Mouse (Mus musculus): ENCODE data around the gene Ap2a2. TPM values are rescaled to one million over a fixed set of nuclear protein-coding genes. Genes with fewer than 3 reads are reported as not detected.
A peak's percentile ranks its signal among the peaks of the same experiment; 100 is the strongest.
"Not testable (repeated sequence)": the region's sequence is repeated elsewhere in the genome, so short reads cannot be mapped to it uniquely, and the experiment has no call there.

The Ap2a2 gene
- polyA plus RNA-seq, 1 experiment from 2014 or later: 42.6 TPM

GRCm38 (mm10) chr7:141639335-141639890 lies 77.4 kb downstream of the Ap2a2 start:
- H3K4me2 ChIP-seq (replicated peaks; ENCODE audit: low read depth, low read length); H3K4me3 ChIP-seq (ENCODE audit: low read depth, low read length); H3K9ac ChIP-seq (replicated peaks; ENCODE audit: low read depth); H3K27ac ChIP-seq (ENCODE audit: low read length); H3K36me3 ChIP-seq (ENCODE audit: insufficient read depth, low read length); H3K4me1 ChIP-seq (ENCODE audit: insufficient read depth, low read depth, low read length); H3K9me3 ChIP-seq (ENCODE audit: low read length); H3K27me3 ChIP-seq (replicated peaks; ENCODE audit: insufficient read depth, low read length); DNase-seq (ENCODE audit: low spot score): not testable (repeated sequence)
- 83% methylated on average over 5 of the region's 5 CpGs for WGBS
- peak; percentile 53 for ATAC-seq

GRCm38 (mm10) chr7:141642375-141642774 lies 80.4 kb downstream of the Ap2a2 start:
- no peaks in the 10 kb centered on the region for H3K9me3 ChIP-seq (ENCODE audit: low read length)
- DNase-seq (ENCODE audit: low spot score) (no peak), ATAC-seq (no peak)
- H3K4me1 ChIP-seq (ENCODE audit: insufficient read depth, low read depth, low read length): no peaks in the 10 kb centered on the region
- no peak overlapping the region for H3K27ac ChIP-seq (ENCODE audit: low read length)
- H3K4me2 ChIP-seq (replicated peaks; ENCODE audit: low read depth, low read length): no peak overlapping the region
- 92% methylated on average over 1 of the region's 1 CpGs for WGBS
- TF ChIP-seq EP300 (IDR thresholded peaks at IDR 0.05): no peak
- no peak overlapping the region for H3K9ac ChIP-seq (replicated peaks; ENCODE audit: low read depth)
- H3K27me3 ChIP-seq (replicated peaks; ENCODE audit: insufficient read depth, low read length): no peaks in the 10 kb centered on the region
- H3K36me3 ChIP-seq (ENCODE audit: insufficient read depth, low read length): no peaks in the 10 kb centered on the region
- no peak overlapping the region for H3K4me3 ChIP-seq (ENCODE audit: low read depth, low read length)

GRCm38 (mm10) chr7:141643160-141643559 lies 81.2 kb downstream of the Ap2a2 start:
- WGBS: 37% methylated on average over 3 of the region's 3 CpGs

GRCm38 (mm10) chr7:141647083-141647482 lies 85.1 kb downstream of the Ap2a2 start:
- Histone ChIP-seq H3K4me2 (replicated peaks; ENCODE audit: low read depth, low read length) (no peak overlapping the region), H3K4me1 (ENCODE audit: insufficient read depth, low read depth, low read length) (no peaks in the 10 kb centered on the region), H3K4me3 (ENCODE audit: low read depth, low read length) (no peak overlapping the region), H3K9me3 (ENCODE audit: low read length) (no peaks in the 10 kb centered on the region), H3K36me3 (ENCODE audit: insufficient read depth, low read length) (no peaks in the 10 kb centered on the region), H3K9ac (replicated peaks; ENCODE audit: low read depth) (no peak overlapping the region), H3K27ac (ENCODE audit: low read length) (no peak overlapping the region), H3K27me3 (replicated peaks; ENCODE audit: insufficient read depth, low read length) (no peaks in the 10 kb centered on the region)
- TF ChIP-seq EP300 (IDR thresholded peaks at IDR 0.05) (no peak), CTCF (IDR thresholded peaks at IDR 0.05) (no peak)
- DNase-seq (ENCODE audit: low spot score) (no peak), ATAC-seq (no peak)
- 51% methylated on average over 2 of the region's 2 CpGs for WGBS

More at GRCm38 (mm10) chr7:141643160-141643559, 81.2 kb downstream of the Ap2a2 start:
- H3K27me3 ChIP-seq (replicated peaks; ENCODE audit: insufficient read depth, low read length): no peaks in the 10 kb centered on the region
- DNase-seq (ENCODE audit: low spot score): no peak
- H3K4me1 ChIP-seq (ENCODE audit: insufficient read depth, low read depth, low read length): no peaks in the 10 kb centered on the region
- H3K9me3 ChIP-seq (ENCODE audit: low read length): no peaks in the 10 kb centered on the region
- H3K4me3 ChIP-seq (ENCODE audit: low read depth, low read length): no peak overlapping the region
- H3K27ac ChIP-seq (ENCODE audit: low read length): no peak overlapping the region
- TF ChIP-seq EP300 (IDR thresholded peaks at IDR 0.05) (no peak), CTCF (IDR thresholded peaks at IDR 0.05) (peak; percentile 66)
- no peak overlapping the region for H3K4me2 ChIP-seq (replicated peaks; ENCODE audit: low read depth, low read length)
- H3K9ac ChIP-seq (replicated peaks; ENCODE audit: low read depth): no peak overlapping the region
- no peak for ATAC-seq
- H3K36me3 ChIP-seq (ENCODE audit: insufficient read depth, low read length): no peaks in the 10 kb centered on the region

GRCm38 (mm10) chr7:141647815-141648214 lies 85.8 kb downstream of the Ap2a2 start:
- no peak overlapping the region for H3K9ac ChIP-seq (replicated peaks; ENCODE audit: low read depth)
- no peaks in the 10 kb centered on the region for H3K4me1 ChIP-seq (ENCODE audit: insufficient read depth, low read depth, low read length)
- no peaks in the 10 kb centered on the region for H3K36me3 ChIP-seq (ENCODE audit: insufficient read depth, low read length)
- no peak overlapping the region for H3K4me2 ChIP-seq (replicated peaks; ENCODE audit: low read depth, low read length)
- no peak for TF ChIP-seq EP300 (IDR thresholded peaks at IDR 0.05)
- no peaks in the 10 kb centered on the region for H3K9me3 ChIP-seq (ENCODE audit: low read length)
- WGBS: 57% methylated on average over 11 of the region's 11 CpGs
- ATAC-seq: no peak
- no peak overlapping the region for H3K27ac ChIP-seq (ENCODE audit: low read length)
- H3K4me3 ChIP-seq (ENCODE audit: low read depth, low read length): no peak overlapping the region
- DNase-seq (ENCODE audit: low spot score): no peak
- no peaks in the 10 kb centered on the region for H3K27me3 ChIP-seq (replicated peaks; ENCODE audit: insufficient read depth, low read length)

- no peaks in the 10 kb centered on the region for H3K36me3 ChIP-seq (ENCODE audit: insufficient read depth, low read length)
- no peaks in the 10 kb centered on the region for H3K4me1 ChIP-seq (ENCODE audit: insufficient read depth, low read depth, low read length)
- DNase-seq (ENCODE audit: low spot score): no peak
- no peak for ATAC-seq
- WGBS: 45% methylated on average over 7 of the region's 7 CpGs
- no peak overlapping the region for H3K9ac ChIP-seq (replicated peaks; ENCODE audit: low read depth)
- H3K4me2 ChIP-seq (replicated peaks; ENCODE audit: low read depth, low read length): no peak overlapping the region
- H3K4me3 ChIP-seq (ENCODE audit: low read depth, low read length): no peak overlapping the region
- no peaks in the 10 kb centered on the region for H3K27me3 ChIP-seq (replicated peaks; ENCODE audit: insufficient read depth, low read length)
- H3K27ac ChIP-seq (ENCODE audit: low read length): no peak overlapping the region
- H3K9me3 ChIP-seq (ENCODE audit: low read length): no peaks in the 10 kb centered on the region
- no peak for TF ChIP-seq EP300 (IDR thresholded peaks at IDR 0.05)
- TF ChIP-seq CTCF (IDR thresholded peaks at IDR 0.05): no peak
Measured at GRCm38 (mm10) chr7:141652191-141652590, 90.2 kb downstream of the Ap2a2 start.

- DNase-seq (ENCODE audit: low spot score) (no peak), ATAC-seq (no peak)
- H3K4me2 ChIP-seq (replicated peaks; ENCODE audit: low read depth, low read length): no peak overlapping the region
- no peaks in the 10 kb centered on the region for H3K4me1 ChIP-seq (ENCODE audit: insufficient read depth, low read depth, low read length)
- TF ChIP-seq EP300 (IDR thresholded peaks at IDR 0.05): no peak
- no peak for TF ChIP-seq CTCF (IDR thresholded peaks at IDR 0.05)
- H3K9ac ChIP-seq (replicated peaks; ENCODE audit: low read depth): no peak overlapping the region
- WGBS: 38% methylated on average over 1 of the region's 1 CpGs
- no peak overlapping the region for H3K27ac ChIP-seq (ENCODE audit: low read length)
- no peaks in the 10 kb centered on the region for H3K36me3 ChIP-seq (ENCODE audit: insufficient read depth, low read length)
- no peaks in the 10 kb centered on the region for H3K27me3 ChIP-seq (replicated peaks; ENCODE audit: insufficient read depth, low read length)
- no peaks in the 10 kb centered on the region for H3K9me3 ChIP-seq (ENCODE audit: low read length)
- no peak overlapping the region for H3K4me3 ChIP-seq (ENCODE audit: low read depth, low read length)
Measured at GRCm38 (mm10) chr7:141660346-141660745, 98.4 kb downstream of the Ap2a2 start.
